Mouse (Mus musculus): Measurements from ENCODE around the gene Kirrel.

Gene Kirrel

GRCm38 (mm10) chr3:87165291-87165881, 9.2 kb downstream of the Kirrel start:
- no peak for DNase-seq

- DNase-seq: no peak
These were observed 10.3 kb downstream of the Kirrel start for GRCm38 (mm10) chr3:87164099-87164815.

- DNase-seq: no peak
These were observed 11.4 kb downstream of the Kirrel start for GRCm38 (mm10) chr3:87163116-87163515.

- no peak for DNase-seq
These were observed 12.2 kb downstream of the Kirrel start for GRCm38 (mm10) chr3:87162380-87162779.

- DNase-seq: no peak
These were observed 12.9 kb downstream of the Kirrel start for GRCm38 (mm10) chr3:87161601-87162000.

GRCm38 (mm10) chr3:87160819-87161509, 13.6 kb downstream of the Kirrel start:
- DNase-seq: peak in 1 of 2 experiments; percentile 27

GRCm38 (mm10) chr3:87159190-87159589, 15.4 kb downstream of the Kirrel start:
- DNase-seq: peak; percentile 31 to 41

GRCm38 (mm10) chr3:87157767-87158291, 16.7 kb downstream of the Kirrel start:
- DNase-seq: no peak

- no peak for DNase-seq
These were observed 17.2 kb downstream of the Kirrel start for GRCm38 (mm10) chr3:87157297-87157696.

- peak in 1 of 2 experiments; percentile 25 for DNase-seq
These were observed 19.9 kb downstream of the Kirrel start for GRCm38 (mm10) chr3:87154398-87155287.

- DNase-seq: peak in 1 of 2 experiments; percentile 56
These were observed 21.5 kb downstream of the Kirrel start for GRCm38 (mm10) chr3:87153038-87153437.

- no peak for DNase-seq
These were observed 22.3 kb downstream of the Kirrel start for GRCm38 (mm10) chr3:87152111-87152738.

- no peak for DNase-seq
These were observed 23.2 kb downstream of the Kirrel start for GRCm38 (mm10) chr3:87151294-87151826.

- DNase-seq: no peak
These were observed 23.8 kb downstream of the Kirrel start for GRCm38 (mm10) chr3:87150689-87151244.

- DNase-seq: no peak
These were observed 24.4 kb downstream of the Kirrel start for GRCm38 (mm10) chr3:87150056-87150688.

GRCm38 (mm10) chr3:87149425-87149824, 25.1 kb downstream of the Kirrel start:
- no peak for DNase-seq

- DNase-seq: no peak
These were observed 29.9 kb downstream of the Kirrel start for GRCm38 (mm10) chr3:87144476-87145240.

- DNase-seq: no peak
These were observed 34.3 kb downstream of the Kirrel start for GRCm38 (mm10) chr3:87140284-87140683.

GRCm38 (mm10) chr3:87136782-87137181, 37.8 kb downstream of the Kirrel start:
- DNase-seq: no peak

GRCm38 (mm10) chr3:87134951-87135350, 39.6 kb downstream of the Kirrel start:
- DNase-seq: no peak

Data from cerebellum, postnatal 10 days (tissue).